Mouse (Mus musculus) ES-E14 (cell line): ENCODE measurements at regions not wholly inside any gene's neighbourhood (a gene's known extent, or its start where the extent isn't known, plus 50 kb on each side); places are given as distances from the start of the nearest gene placed in this dataset.

Source experiments
- DNase-seq: peaks from one replicate; pipeline ENCODE4 v3.0.0-alpha.2; 2013; ENCODE audit warnings: low read depth, low spot score
- H3K27ac ChIP-seq: 2 replicates; pipeline ENCODE4 v1.5.1; 2012; ENCODE audit warnings: low read depth, mild to moderate bottlenecking, low read length, moderate library complexity, mixed read lengths; ENCODE audit not compliant: poor library complexity, insufficient read depth, severe bottlenecking
- H3K36me3 ChIP-seq: 2 replicates; pipeline ENCODE4 v1.6.1; 2012; ENCODE audit warnings: mild to moderate bottlenecking, low read length, moderate library complexity, mixed read lengths; ENCODE audit not compliant: control insufficient read depth, poor library complexity, insufficient read depth, severe bottlenecking
- H3K4me1 ChIP-seq, 2 experiments: fragments of 150-350 bp in 1 of 2; sonication (generic) in 1 of 2; 2 replicates each; pipeline ENCODE4 v1.6.1; 2012; ENCODE audit warnings: low read length in 2 of 2, mild to moderate bottlenecking in 1 of 2, mixed read lengths in 1 of 2; ENCODE audit not compliant: control insufficient read depth in 2 of 2, insufficient read depth in 2 of 2, poor library complexity in 1 of 2
- H3K4me3 ChIP-seq, 2 experiments: fragments of 150-350 bp in 1 of 2; sonication (generic) in 1 of 2; 2 replicates each; pipeline ENCODE4 v1.5.1; 2012; ENCODE audit warnings: low read length in 2 of 2, low read depth in 1 of 2, mild to moderate bottlenecking in 1 of 2, mixed read lengths in 1 of 2; ENCODE audit not compliant: insufficient read depth in 1 of 2, poor library complexity in 1 of 2, severe bottlenecking in 1 of 2
- H3K9ac ChIP-seq: 2 replicates; pipeline ENCODE4 v1.6.1; 2012; ENCODE audit warnings: low read depth, mild to moderate bottlenecking, low read length, mixed read lengths; ENCODE audit not compliant: poor library complexity, insufficient read depth, severe bottlenecking
- H3K9me3 ChIP-seq: fragments of 150-350 bp; sonication (generic); 2 replicates; pipeline ENCODE4 v1.6.1; 2012; ENCODE audit warnings: low read depth, mild to moderate bottlenecking, low read length; ENCODE audit not compliant: control insufficient read depth, insufficient read depth
- CHD2 ChIP-seq: IDR thresholded peaks from 2 replicates; pipeline ENCODE4 v1.6.1; 2014; ENCODE audit warnings: mild to moderate bottlenecking, low read depth, low read length, inconsistent platforms
- HCFC1 ChIP-seq: IDR thresholded peaks from 2 replicates; pipeline ENCODE4 v1.6.1; 2012; ENCODE audit warnings: low read length, inconsistent platforms, borderline replicate concordance; ENCODE audit not compliant: insufficient read depth
- MAFK ChIP-seq: IDR thresholded peaks from 2 replicates; pipeline ENCODE4 v1.6.1; 2014; ENCODE audit warnings: mild to moderate bottlenecking, low read depth, low read length, inconsistent platforms; ENCODE audit not compliant: insufficient read depth
- ZC3H11A ChIP-seq: IDR thresholded peaks from 2 replicates; pipeline ENCODE4 v1.6.1; 2012; ENCODE audit warnings: low read depth, mild to moderate bottlenecking, inconsistent platforms, low read length, borderline replicate concordance
- ZNF384 ChIP-seq: IDR thresholded peaks from 2 replicates; pipeline ENCODE4 v1.6.1; 2012; ENCODE audit warnings: low read depth, low read length, inconsistent platforms
- in situ Hi-C, 2 experiments: fragments of 600-800 bp; cut with MboI; formaldehyde crosslinking; loops; one replicate each; pipeline ENCODE4 v1.15.1; 2025; ENCODE audit warnings: low sequenced_read_pairs in 2 of 2, inconsistent platforms in 1 of 2; ENCODE audit not compliant: unreplicated experiment in 2 of 2

GRCm38 (mm10) chr12:33825571-33825970 lies 102.7 kb upstream of the Ferd3l start:
- no peak for DNase-seq
- H3K27ac ChIP-seq, result no peak overlapping the region
- TF ChIP-seq MAFK (no peak), CHD2 (no peak), ZC3H11A (no peak), HCFC1 (no peak), ZNF384 (no peak)
- no peak overlapping the region for H3K4me3 ChIP-seq
- no peaks in the 10 kb centered on the region for H3K4me1 ChIP-seq
- in situ Hi-C loops, result no loop called here
- no peaks in the 10 kb centered on the region for H3K36me3 ChIP-seq
- H3K9me3 ChIP-seq, result no peaks in the 10 kb centered on the region
- H3K9ac ChIP-seq, result no peak overlapping the region

- H3K4me1 ChIP-seq, result no peaks in the 10 kb centered on the region
- no peaks in the 10 kb centered on the region for H3K9me3 ChIP-seq
- H3K9ac ChIP-seq, result no peak overlapping the region
- no peak for DNase-seq
- in situ Hi-C loops, result no loop called here
- TF ChIP-seq ZNF384 (no peak), MAFK (no peak), CHD2 (no peak), ZC3H11A (no peak), HCFC1 (no peak)
- no peaks in the 10 kb centered on the region for H3K36me3 ChIP-seq
- H3K4me3 ChIP-seq, result no peak overlapping the region
- H3K27ac ChIP-seq, result no peak overlapping the region
Observed at GRCm38 (mm10) chr12:33849088-33849487, 79.1 kb upstream of the Ferd3l start.

GRCm38 (mm10) chr12:33851736-33852135 lies 76.5 kb upstream of the Ferd3l start:
- Histone ChIP-seq H3K9me3 (no peaks in the 10 kb centered on the region), H3K27ac (no peak overlapping the region), H3K9ac (no peak overlapping the region), H3K36me3 (no peaks in the 10 kb centered on the region), H3K4me1 (no peaks in the 10 kb centered on the region), H3K4me3 (no peak overlapping the region)
- no peak for DNase-seq
- TF ChIP-seq ZNF384 (no peak), MAFK (no peak), HCFC1 (no peak), CHD2 (no peak), ZC3H11A (no peak)
- in situ Hi-C loops, result no loop called here
